Mouse (Mus musculus): ENCODE data around the gene Mipep.

DNA sequence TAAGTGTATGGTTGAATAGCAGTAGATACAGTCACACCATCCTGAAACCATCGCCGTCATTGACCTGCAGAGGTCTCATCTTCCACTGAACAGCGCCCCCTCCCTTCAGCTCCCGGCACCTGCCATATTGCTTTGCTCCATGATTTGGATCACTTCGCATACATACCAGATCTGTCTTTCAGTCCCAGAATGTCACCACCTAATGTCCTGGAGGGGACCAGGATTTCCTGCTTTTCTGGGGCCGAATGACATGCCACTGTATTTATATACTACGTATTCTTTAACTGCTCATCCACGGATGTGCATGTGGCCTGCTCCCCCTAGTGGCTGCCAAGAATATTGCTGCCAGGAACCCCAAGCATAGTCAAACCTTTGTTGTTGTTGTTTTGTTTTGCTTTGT is 13.3 kb upstream of the Mipep start:
- TF ChIP-seq CTCF (IDR thresholded peaks at IDR 0.05; ENCODE audit: extremely low read depth, insufficient read depth, low read length) (peak; percentile 80), POLR2A (IDR thresholded peaks at IDR 0.05; ENCODE audit: extremely low read depth, insufficient read depth, low read length) (no peak)

Data from cortical plate, adult 2 months (tissue).